8 mouse cellular contexts compared by ENCODE assay signal in genomic region chr17:25860832-25861703, GRCm38 (mm10). TPM values are rescaled to one million over a fixed set of nuclear protein-coding genes. Genes with fewer than 3 reads are reported as not detected.
DNase-seq lines count a peak whose midpoint lies in the region; ATAC-seq and TF ChIP-seq lines count a peak whose summit lies in the region.

Gene Wdr90, minus strand, starts transcription at chr17:25861501.

- DNase-seq in 416B (ENCODE audit: low read depth): peak; percentile 94
- DNase-seq in embryonic facial prominence, embryonic 14.5 days (ENCODE audit: low spot score): peak; percentile 97
- peak; percentile 92 to 94 for DNase-seq in heart, adult 2 months
- peak; percentile 89 to 90 for DNase-seq in kidney, adult 8-10 months
- peak; percentile 97 for DNase-seq in midbrain, embryonic 14.5 days
- peak; percentile 81 for DNase-seq in spleen, adult 12 weeks (ENCODE audit: low spot score)

- H3K27me3 ChIP-seq in embryonic facial prominence, embryonic 14.5 days (replicated peaks; ENCODE audit: control insufficient read depth, insufficient read depth, low read length): no peaks in the 10 kb centered on the region
- H3K27me3 ChIP-seq in heart, adult 2 months (ENCODE audit: control insufficient read depth, insufficient read depth, low read length): no peaks in the 10 kb centered on the region
- no peaks in the 10 kb centered on the region for H3K27me3 ChIP-seq in limb, embryonic 12.5 days
- H3K27me3 ChIP-seq in midbrain, embryonic 14.5 days (ENCODE audit: control insufficient read depth, insufficient read depth, low read length): no peaks in the 10 kb centered on the region

- H3K4me1 ChIP-seq in bone marrow, adult 2 months (ENCODE audit: control insufficient read depth, insufficient read depth, low read length): peaks cover 5% of the 10 kb centered on the region; the same call in 1 of the 2 replicates
- H3K4me1 ChIP-seq in embryonic facial prominence, embryonic 14.5 days (ENCODE audit: control insufficient read depth, insufficient read depth, low read length): peaks cover 8% of the 10 kb centered on the region
- peaks cover 1% of the 10 kb centered on the region; the same call in 1 of the 2 replicates for H3K4me1 ChIP-seq in heart, adult 2 months (ENCODE audit: control insufficient read depth, insufficient read depth, low read length)
- peaks cover 17% of the 10 kb centered on the region for H3K4me1 ChIP-seq in limb, embryonic 12.5 days (replicated peaks)
- peaks cover 13% of the 10 kb centered on the region for H3K4me1 ChIP-seq in midbrain, embryonic 14.5 days (ENCODE audit: control insufficient read depth, insufficient read depth, low read length)

- H3K9me3 ChIP-seq in embryonic facial prominence, embryonic 14.5 days (ENCODE audit: control insufficient read depth, low read length): no peaks in the 10 kb centered on the region
- no peaks in the 10 kb centered on the region for H3K9me3 ChIP-seq in limb, embryonic 12.5 days
- H3K9me3 ChIP-seq in midbrain, embryonic 14.5 days (ENCODE audit: control insufficient read depth, low read length): no peaks in the 10 kb centered on the region

- peak within 1 kb of the TSS; percentile 56 for H3K27ac ChIP-seq in bone marrow, adult 2 months (ENCODE audit: control insufficient read depth, insufficient read depth, low read depth, low read length, poor library complexity)
- H3K27ac ChIP-seq in embryonic facial prominence, embryonic 14.5 days (replicated peaks; ENCODE audit: low read depth, low read length): peak within 1 kb of the TSS; percentile 90
- peak within 1 kb of the TSS; percentile 91 for H3K27ac ChIP-seq in heart, adult 2 months
- H3K27ac ChIP-seq in limb, embryonic 12.5 days: peak within 1 kb of the TSS; percentile 86
- H3K27ac ChIP-seq in midbrain, embryonic 14.5 days (replicated peaks; ENCODE audit: low read depth, low read length): peak within 1 kb of the TSS; percentile 85

- peak; percentile 73; the same call in 1 of the 2 replicates for TF ChIP-seq EP300 in heart, adult 2 months (IDR thresholded peaks at IDR 0.05; ENCODE audit: insufficient read depth, low read depth, low read length)

- peak within 1 kb of the TSS; percentile 89 for H3K9ac ChIP-seq in embryonic facial prominence, embryonic 14.5 days (ENCODE audit: low read depth, low read length)
- H3K9ac ChIP-seq in heart, adult 2 months (ENCODE audit: low read depth, low read length): peak within 1 kb of the TSS; percentile 79
- peak within 1 kb of the TSS; percentile 86 for H3K9ac ChIP-seq in limb, embryonic 12.5 days (replicated peaks)
- H3K9ac ChIP-seq in midbrain, embryonic 14.5 days (replicated peaks; ENCODE audit: low read length): peak within 1 kb of the TSS; percentile 83

- peak within 1 kb of the TSS; percentile 93 for H3K4me2 ChIP-seq in embryonic facial prominence, embryonic 14.5 days (ENCODE audit: low read depth, low read length)
- H3K4me2 ChIP-seq in limb, embryonic 12.5 days: peak within 1 kb of the TSS; percentile 89
- peak within 1 kb of the TSS; percentile 86 for H3K4me2 ChIP-seq in midbrain, embryonic 14.5 days (ENCODE audit: low read length)

- intact Hi-C loops in heart, adult 2 months (cut with DNase I): no loop called here

- H3K4me3 ChIP-seq in bone marrow, adult 2 months (replicated peaks; ENCODE audit: control insufficient read depth, low read depth, low read length): peak within 1 kb of the TSS; percentile 80
- peak within 1 kb of the TSS; percentile 70 for H3K4me3 ChIP-seq in embryonic facial prominence, embryonic 14.5 days (ENCODE audit: low read depth, low read length)
- H3K4me3 ChIP-seq in heart, adult 2 months: peak within 1 kb of the TSS; percentile 63
- peak within 1 kb of the TSS; percentile 57 for H3K4me3 ChIP-seq in limb, embryonic 12.5 days (replicated peaks)
- H3K4me3 ChIP-seq in midbrain, embryonic 14.5 days (replicated peaks; ENCODE audit: low read depth, low read length): peak within 1 kb of the TSS; percentile 63

- peak; percentile 97 for ATAC-seq in embryonic facial prominence, embryonic 14.5 days (ENCODE audit: low read depth)
- ATAC-seq in limb, embryonic 12.5 days (ENCODE audit: insufficient number of reproducible peaks, insufficient read depth, low FRiP score, low TSS enrichment, low read depth): peak; percentile 89
- ATAC-seq in midbrain, embryonic 14.5 days (ENCODE audit: low FRiP score, low TSS enrichment): peak; percentile 92

- peaks cover 3% of the 10 kb centered on the region for H3K79me2 ChIP-seq in heart, adult 2 months (replicated peaks; ENCODE audit: control insufficient read depth, insufficient read depth, low read length)

- TF ChIP-seq CTCF in bone marrow, adult 2 months (IDR thresholded peaks at IDR 0.05; ENCODE audit: control insufficient read depth, insufficient read depth, low read length): peak; percentile 32; the same call in 1 of the 2 replicates
- TF ChIP-seq CTCF in heart, adult 2 months (IDR thresholded peaks at IDR 0.05): peak; percentile 60

- TF ChIP-seq POLR2A in bone marrow, adult 2 months (IDR thresholded peaks at IDR 0.05; ENCODE audit: borderline replicate concordance, control insufficient read depth, low read depth, low read length): peak; percentile 90
- peak; percentile 88 for TF ChIP-seq POLR2A in heart, adult 2 months (IDR thresholded peaks at IDR 0.05; ENCODE audit: insufficient read depth, low read depth, low read length)

- H3K36me3 ChIP-seq in embryonic facial prominence, embryonic 14.5 days (ENCODE audit: control insufficient read depth, insufficient read depth, low read length): no peaks in the 10 kb centered on the region
- H3K36me3 ChIP-seq in heart, adult 2 months (ENCODE audit: control insufficient read depth, insufficient read depth, low read length): no peaks in the 10 kb centered on the region
- peaks cover 4% of the 10 kb centered on the region; the same call in 1 of the 2 replicates for H3K36me3 ChIP-seq in limb, embryonic 12.5 days
- H3K36me3 ChIP-seq in midbrain, embryonic 14.5 days (ENCODE audit: control insufficient read depth, insufficient read depth, low read length): no peaks in the 10 kb centered on the region

- 3% methylated on average over 65 of the region's 65 CpGs for WGBS in bone marrow, adult 2 months
- 4% methylated on average over 39 of the region's 65 CpGs for WGBS in embryonic facial prominence, embryonic 14.5 days
- 4% methylated on average over 65 of the region's 65 CpGs for WGBS in heart, adult 2 months
- 4% methylated on average over 65 of the region's 65 CpGs for WGBS in limb, embryonic 12.5 days
- 3% methylated on average over 65 of the region's 65 CpGs for WGBS in midbrain, embryonic 14.5 days

RNA-seq across cellular contexts. Expression of gene Wdr90, which starts in this region (rescaled TPM):
- 31.1 and 62.0 TPM in 2 replicates for polyA plus RNA-seq in bone marrow, adult 2 months (2011; ENCODE audit: insufficient read depth, insufficient read length, low replicate concordance, missing spikeins)
- polyA plus RNA-seq in embryonic facial prominence, embryonic 14.5 days (2014; fragmentation: Nextera tagmentation; extraction: Ambion mirVana): 17.6 and 19.8 TPM in 2 replicates
- 1 to 10 TPM; 1.2 to 1.3 TPM for total RNA-seq in heart, adult 2 months (2021)
- polyA plus RNA-seq in heart, adult 2 months (2012; rRNA removed): 8.0 and 8.5 TPM in 2 replicates
- polyA plus RNA-seq in limb, embryonic 12.5 days (2016; fragmentation: Nextera tagmentation; extraction: Ambion mirVana): 37.3 and 45.5 TPM in 2 replicates
- polyA plus RNA-seq in midbrain, embryonic 14.5 days (2014; fragmentation: Nextera tagmentation; extraction: Ambion mirVana): 14.4 and 17.1 TPM in 2 replicates

Comparison
In these comparisons a context has a peak if more than half of its experiments do, and no peak if none do; other contexts are left out.
1. Peak in every context shown above with its lines: DNase-seq, ATAC-seq, H3K4me3 ChIP-seq and H3K27ac ChIP-seq.